18 mouse cellular contexts compared by ENCODE assay signal in genomic region chr8:119784676-119785075, GRCm38 (mm10). TPM values are rescaled to one million over a fixed set of nuclear protein-coding genes. Genes with fewer than 3 reads are reported as not detected.
DNase-seq lines count a peak whose midpoint lies in the region; ATAC-seq and TF ChIP-seq lines count a peak whose summit lies in the region.
"Had no signal": no experiment of that assay in that cellular context is flagged by ENCODE, and none has a peak within 500 bp of the region (broad histone marks: within the 10 kb centered on the region; RNA-seq: fewer than 3 reads in every experiment).

No protein-coding gene starts in this region.

- peaks cover 34% of the 10 kb centered on the region for H3K4me1 ChIP-seq in heart, embryonic 10.5 days
- H3K4me1 ChIP-seq in midbrain, embryonic 10.5 days = peaks cover 71% of the 10 kb centered on the region
- H3K4me1 ChIP-seq in midbrain, embryonic 14.5 days (ENCODE audit: control insufficient read depth, insufficient read depth, low read length) = 0 out of 2 replicates have a peak, but pooled peaks cover 2% of the 10 kb centered on the region
- H3K4me1 ChIP-seq in CH12.LX (ENCODE audit: control insufficient read depth in 1 of 2, insufficient read depth in 2 of 2) = peaks cover 22 to 75% of the 10 kb centered on the region in 2 experiments
- peaks cover 28% of the 10 kb centered on the region for H3K4me1 ChIP-seq in limb, embryonic 10.5 days

- no peak for ATAC-seq in midbrain, embryonic 14.5 days (ENCODE audit: low FRiP score, low TSS enrichment)
- ATAC-seq: forebrain, postnatal 0 days had no signal

- TF ChIP-seq RAD21 in CH12.LX (IDR thresholded peaks at IDR 0.05; ENCODE audit: low read depth, low read length) = no peak

- no peak for TF ChIP-seq POLR2A in CH12.LX (IDR thresholded peaks at IDR 0.05; ENCODE audit: low read depth, low read length)

- 0 out of 2 replicates have a peak overlapping the region, but pooled peaks have one; percentile 75 for H3K27ac ChIP-seq in heart, embryonic 10.5 days
- peak overlapping the region; percentile 68 for H3K27ac ChIP-seq in midbrain, embryonic 10.5 days (replicated peaks)
- no peak overlapping the region for H3K27ac ChIP-seq in midbrain, embryonic 14.5 days (replicated peaks; ENCODE audit: low read depth, low read length)
- H3K27ac ChIP-seq in CH12.LX (ENCODE audit: insufficient read depth, low read depth) = peak overlapping the region; percentile 81
- H3K27ac ChIP-seq in limb, embryonic 10.5 days = 0 out of 2 replicates have a peak overlapping the region, but pooled peaks have one; percentile 11
- H3K27ac ChIP-seq: gastrocnemius, adult 2 months; heart, adult 2 months; limb, embryonic 13.5 days had no signal

- H3K79me2 ChIP-seq in CH12.LX (replicated peaks; ENCODE audit: control insufficient read depth, extremely low read depth, insufficient read depth, poor library complexity, severe bottlenecking) = no peaks in the 10 kb centered on the region

- no peak overlapping the region for H3K9ac ChIP-seq in midbrain, embryonic 14.5 days (replicated peaks; ENCODE audit: low read length)
- H3K9ac ChIP-seq in CH12.LX (ENCODE audit: insufficient read depth, low read depth) = no peak overlapping the region
- H3K9ac ChIP-seq: forebrain, postnatal 0 days; limb, embryonic 13.5 days had no signal

- 63% methylated on average over 7 of the region's 7 CpGs for WGBS in heart, embryonic 10.5 days
- 67% methylated on average over 7 of the region's 7 CpGs for WGBS in midbrain, embryonic 10.5 days
- 54% methylated on average over 7 of the region's 7 CpGs for WGBS in midbrain, embryonic 14.5 days
- 75% methylated on average over 7 of the region's 7 CpGs for WGBS in limb, embryonic 10.5 days

- peaks cover 47% of the 10 kb centered on the region for H3K27me3 ChIP-seq in heart, embryonic 10.5 days (ENCODE audit: insufficient read depth, poor library complexity, severe bottlenecking)
- H3K27me3 ChIP-seq in midbrain, embryonic 10.5 days (ENCODE audit: low read depth, poor library complexity, severe bottlenecking) = peaks cover 8% of the 10 kb centered on the region; the same call in 1 of the 2 replicates
- H3K27me3 ChIP-seq in midbrain, embryonic 14.5 days (ENCODE audit: control insufficient read depth, insufficient read depth, low read length) = no peaks in the 10 kb centered on the region
- peaks cover 2% of the 10 kb centered on the region for H3K27me3 ChIP-seq in CH12.LX (replicated peaks)
- H3K27me3 ChIP-seq in limb, embryonic 10.5 days (ENCODE audit: low read depth, poor library complexity, severe bottlenecking) = peaks cover 24% of the 10 kb centered on the region
- H3K27me3 ChIP-seq: limb, embryonic 13.5 days had no signal

- no peak for TF ChIP-seq CTCF in CH12.LX (conservative IDR thresholded peaks at IDR 0.05 in 1 of 2, IDR thresholded peaks at IDR 0.05 in 1 of 2; ENCODE audit: low read depth in 2 of 2, low read length in 2 of 2)

- H3K4me2 ChIP-seq in midbrain, embryonic 14.5 days (ENCODE audit: low read length) = no peak overlapping the region
- 0 out of 2 replicates have a peak overlapping the region, but pooled peaks have one; percentile 18 for H3K4me2 ChIP-seq in CH12.LX (ENCODE audit: insufficient read depth, low read depth, poor library complexity, severe bottlenecking)
- H3K4me2 ChIP-seq: limb, embryonic 13.5 days; midbrain, embryonic 11.5 days had no signal

- no peak overlapping the region for H3K4me3 ChIP-seq in heart, embryonic 10.5 days
- no peak overlapping the region for H3K4me3 ChIP-seq in midbrain, embryonic 10.5 days
- no peak overlapping the region for H3K4me3 ChIP-seq in midbrain, embryonic 14.5 days (replicated peaks; ENCODE audit: low read depth, low read length)
- H3K4me3 ChIP-seq in CH12.LX (replicated peaks in 1 of 3; ENCODE audit: low read depth in 2 of 3, low read length in 2 of 3, poor library complexity in 1 of 3) = peak overlapping the region in 1 of 3 experiments; percentile 3
- H3K4me3 ChIP-seq in limb, embryonic 10.5 days = no peak overlapping the region
- H3K4me3 ChIP-seq: gastrocnemius, adult 2 months; heart, adult 2 months; limb, embryonic 13.5 days had no signal

- TF ChIP-seq EP300 in CH12.LX (IDR thresholded peaks at IDR 0.05; ENCODE audit: low read length) = no peak

- dilution Hi-C loops in CH12.LX (cut with MboI; ENCODE audit: extremely low pct_ligation_motif_present, extremely low pct_unique_long_range_greater_than_20kb, low sequenced_read_pairs) = no loop called here

- DNase-seq in heart, embryonic 10.5 days (ENCODE audit: low spot score) = no peak
- DNase-seq in heart, postnatal 4 days = no peak
- DNase-seq in midbrain, embryonic 10.5 days (ENCODE audit: low spot score) = no peak
- no peak for DNase-seq in midbrain, embryonic 14.5 days
- peak; percentile 57 for DNase-seq in CH12.LX (ENCODE audit: extremely low read depth)
- no peak for DNase-seq in limb, embryonic 10.5 days (ENCODE audit: low spot score)
- no peak for DNase-seq in lung, postnatal 10 days
- DNase-seq: adrenal gland, adult 2 months; cerebellum, adult 11 months; cerebellum, postnatal 25 days; forebrain, postnatal 0 days; gastrocnemius, adult 2 months; kidney, adult 9 months; kidney, postnatal 36 days; layer of hippocampus, adult 9-11 months had no signal

- in situ Hi-C loops in CH12.LX (cut with MboI; ENCODE audit: low pct_ligation_motif_present, low pct_unique_long_range_greater_than_20kb, low sequenced_read_pairs) = loop anchor here (5.0 kb wide), 2 partner anchors 58 to 138 kb away; partner anchors contain the start of gene Cotl1

- H3K36me3 ChIP-seq in heart, embryonic 10.5 days = no peaks in the 10 kb centered on the region
- no peaks in the 10 kb centered on the region for H3K36me3 ChIP-seq in midbrain, embryonic 10.5 days
- no peaks in the 10 kb centered on the region for H3K36me3 ChIP-seq in midbrain, embryonic 14.5 days (ENCODE audit: control insufficient read depth, insufficient read depth, low read length)
- no peaks in the 10 kb centered on the region for H3K36me3 ChIP-seq in CH12.LX (replicated peaks in 1 of 2; ENCODE audit: control insufficient read depth in 1 of 2, insufficient read depth in 1 of 2, low read length in 1 of 2)
- no peaks in the 10 kb centered on the region for H3K36me3 ChIP-seq in limb, embryonic 10.5 days
- H3K36me3 ChIP-seq: limb, embryonic 13.5 days had no signal

- no peaks in the 10 kb centered on the region for H3K9me3 ChIP-seq in heart, embryonic 10.5 days
- no peaks in the 10 kb centered on the region for H3K9me3 ChIP-seq in midbrain, embryonic 10.5 days (replicated peaks)
- no peaks in the 10 kb centered on the region for H3K9me3 ChIP-seq in midbrain, embryonic 14.5 days (ENCODE audit: control insufficient read depth, low read length)
- no peaks in the 10 kb centered on the region for H3K9me3 ChIP-seq in CH12.LX (replicated peaks; ENCODE audit: low read length)
- H3K9me3 ChIP-seq in limb, embryonic 10.5 days (replicated peaks) = no peaks in the 10 kb centered on the region
- H3K9me3 ChIP-seq: limb, embryonic 13.5 days had no signal

TF ChIP-seq in CH12.LX, 34 proteins besides CTCF, POLR2A, EP300 and RAD21:
- TF ChIP-seq UBTF (IDR thresholded peaks at IDR 0.05; ENCODE audit: low read depth, low read length) (no peak), JUN (IDR thresholded peaks at IDR 0.05; ENCODE audit: insufficient read depth, low read depth, low read length) (no peak), POLR2AphosphoS2 (IDR thresholded peaks at IDR 0.05; ENCODE audit: low read depth, low read length) (no peak), GABPA (IDR thresholded peaks at IDR 0.05; ENCODE audit: insufficient replicate concordance, low read depth, low read length) (no peak), JUND (conservative IDR thresholded peaks at IDR 0.05; ENCODE audit: low read depth, low read length) (no peak), MEF2A (IDR thresholded peaks at IDR 0.05; ENCODE audit: borderline replicate concordance, low read depth, low read length) (no peak), NRF1 (IDR thresholded peaks at IDR 0.05; ENCODE audit: low read depth, low read length) (no peak; the same call in 1 of the 2 replicates), KAT2A (IDR thresholded peaks at IDR 0.05; ENCODE audit: insufficient replicate concordance, low read length) (no peak), CHD2 (IDR thresholded peaks at IDR 0.05; ENCODE audit: low read length) (no peak), ZC3H11A (IDR thresholded peaks at IDR 0.05; ENCODE audit: low read depth, low read length) (no peak), ETS1 (conservative IDR thresholded peaks at IDR 0.05; ENCODE audit: low read depth, low read length) (no peak), RCOR1 (conservative IDR thresholded peaks at IDR 0.05; ENCODE audit: low read depth, low read length) (no peak)

RNA-seq across cellular contexts. Expression of gene Tldc1, which starts 6.5 kb away (rescaled TPM):
- polyA plus RNA-seq in heart, embryonic 10.5 days (2016; fragmentation: Nextera tagmentation; extraction: Ambion mirVana) = 14.5 and 19.8 TPM in 2 replicates
- total RNA-seq in heart, postnatal 4 days (2021) = 1 to 10 TPM; 9.0 to 9.2 TPM
- 15.4 and 16.4 TPM in 2 replicates for polyA plus RNA-seq in midbrain, embryonic 10.5 days (2016; fragmentation: Nextera tagmentation; extraction: Ambion mirVana)
- 5.8 and 6.3 TPM in 2 replicates for polyA plus RNA-seq in midbrain, embryonic 14.5 days (2014; fragmentation: Nextera tagmentation; extraction: Ambion mirVana)
- total RNA-seq in CH12.LX (2012; rRNA removed) = 7.8 and 10.4 TPM in 2 replicates
- 5.8 and 7.7 TPM in 2 replicates for total RNA-seq in CH12.LX (2014; rRNA removed)
- 3.8 and 8.1 TPM in 2 replicates for polyA plus RNA-seq in CH12.LX (2012; ENCODE audit: insufficient read length, low read depth)
- 13.1 and 14.6 TPM in 2 replicates for polyA plus RNA-seq in limb, embryonic 10.5 days (2016; fragmentation: Nextera tagmentation; extraction: Ambion mirVana)

RNA-seq across cellular contexts. Expression of gene Cotl1, which starts 55.7 kb away (rescaled TPM):
- 55.7 and 62.0 TPM in 2 replicates for polyA plus RNA-seq in heart, embryonic 10.5 days (2016; fragmentation: Nextera tagmentation; extraction: Ambion mirVana)
- total RNA-seq in heart, postnatal 4 days (2021) = 10 to 100 TPM; 51.5 to 56.0 TPM
- 150 and 197 TPM in 2 replicates for polyA plus RNA-seq in midbrain, embryonic 10.5 days (2016; fragmentation: Nextera tagmentation; extraction: Ambion mirVana)
- polyA plus RNA-seq in midbrain, embryonic 14.5 days (2014; fragmentation: Nextera tagmentation; extraction: Ambion mirVana) = 291 and 381 TPM in 2 replicates
- total RNA-seq in CH12.LX (2012; rRNA removed) (59.6 and 69.1 TPM in 2 replicates), CH12.LX (2014; rRNA removed) (135 and 139 TPM in 2 replicates)
- polyA plus RNA-seq in CH12.LX (2012; ENCODE audit: insufficient read length, low read depth) = 349 and 375 TPM in 2 replicates
- 53.2 and 94.6 TPM in 2 replicates for polyA plus RNA-seq in limb, embryonic 10.5 days (2016; fragmentation: Nextera tagmentation; extraction: Ambion mirVana)
